Mouse (Mus musculus) layer of hippocampus, adult 2 months (tissue): ENCODE results near the gene Fut1. TPM values are rescaled to one million over a fixed set of nuclear protein-coding genes. Genes with fewer than 3 reads are reported as not detected.

Experiments
- DNase-seq, 2 experiments: peaks; one replicate each; pipeline ENCODE4 v3.0.0; 2022; ENCODE audit warnings: low spot score in 2 of 2
- H3K27ac ChIP-seq: fragments of 200-600 bp; 2 replicates; pipeline ENCODE4 v1.8.1; 2022
- H3K4me3 ChIP-seq: fragments of 200-600 bp; 2 replicates; pipeline ENCODE4 v1.8.1; 2022; ENCODE audit warnings: mild to moderate bottlenecking
- CTCF ChIP-seq: fragments of 200-600 bp; conservative IDR thresholded peaks from 2 replicates; pipeline ENCODE4 v1.8.1; 2022; ENCODE audit warnings: antibody characterized with exemption, mild to moderate bottlenecking, moderate library complexity
- total RNA-seq, 2 experiments: library from RNA; stranded (reverse); gene quantifications; 2 replicates each; pipeline ENCODE4 v1.2.3; 2021

The Fut1 gene
- total RNA-seq, 2 experiments from 2014 or later = not detected

DNA sequence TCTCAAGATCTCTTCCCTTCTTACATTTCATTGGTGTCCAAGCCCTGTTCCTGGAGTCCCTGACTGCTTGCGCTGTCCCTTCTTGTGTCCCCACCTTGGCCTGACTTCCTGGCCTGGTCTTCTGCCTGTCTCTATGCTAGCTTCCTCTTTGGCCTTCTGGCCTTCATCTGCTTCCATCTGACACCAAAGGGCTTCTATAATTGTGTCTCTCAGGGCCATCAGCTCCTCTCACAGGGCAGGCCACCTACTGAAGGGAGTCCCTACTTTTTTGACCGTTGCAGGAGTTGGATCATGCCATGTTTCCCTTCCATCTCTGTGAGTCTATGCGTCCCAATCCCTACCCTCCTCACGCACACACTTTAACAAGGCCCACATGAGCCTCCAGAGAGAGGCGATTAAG, 27.2 kb upstream of the Fut1 start:
- peak overlapping the region; percentile 87 for H3K27ac ChIP-seq
- TF ChIP-seq CTCF = no peak
- peak overlapping the region; percentile 49; the same call in 1 of the 2 replicates for H3K4me3 ChIP-seq

GRCm38 (mm10) chr7:45590874-45591273, 26.2 kb upstream of the Fut1 start:
- DNase-seq = no peak
- Histone ChIP-seq H3K4me3 (no peak overlapping the region), H3K27ac (no peak overlapping the region)
- TF ChIP-seq CTCF = peak; percentile 78

More for the DNA sequence above, 27.2 kb upstream of the Fut1 start:
- DNase-seq = no peak

DNA sequence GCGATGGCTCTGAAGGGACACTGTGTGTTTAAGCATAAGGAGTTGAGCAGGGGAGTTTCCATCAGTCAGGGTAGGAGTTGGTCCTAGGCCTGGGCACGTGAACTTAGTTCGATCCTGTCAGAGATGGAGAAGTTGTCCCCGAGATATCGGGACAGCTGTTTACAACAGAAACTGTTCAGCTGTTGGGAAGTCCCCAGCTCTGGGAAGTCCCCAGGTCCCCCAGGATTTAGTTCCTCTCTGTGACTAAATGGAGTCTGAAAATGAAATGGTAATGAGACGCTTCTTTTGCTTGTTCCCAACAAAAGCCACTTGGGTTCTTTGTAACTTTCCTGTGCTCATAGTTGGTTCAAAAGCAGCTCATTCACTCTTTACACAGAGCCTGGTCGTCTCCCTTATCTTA, 25.2 kb upstream of the Fut1 start:
- TF ChIP-seq CTCF = no peak
- no peak for DNase-seq
- Histone ChIP-seq H3K27ac (no peak overlapping the region), H3K4me3 (no peak overlapping the region)

DNA sequence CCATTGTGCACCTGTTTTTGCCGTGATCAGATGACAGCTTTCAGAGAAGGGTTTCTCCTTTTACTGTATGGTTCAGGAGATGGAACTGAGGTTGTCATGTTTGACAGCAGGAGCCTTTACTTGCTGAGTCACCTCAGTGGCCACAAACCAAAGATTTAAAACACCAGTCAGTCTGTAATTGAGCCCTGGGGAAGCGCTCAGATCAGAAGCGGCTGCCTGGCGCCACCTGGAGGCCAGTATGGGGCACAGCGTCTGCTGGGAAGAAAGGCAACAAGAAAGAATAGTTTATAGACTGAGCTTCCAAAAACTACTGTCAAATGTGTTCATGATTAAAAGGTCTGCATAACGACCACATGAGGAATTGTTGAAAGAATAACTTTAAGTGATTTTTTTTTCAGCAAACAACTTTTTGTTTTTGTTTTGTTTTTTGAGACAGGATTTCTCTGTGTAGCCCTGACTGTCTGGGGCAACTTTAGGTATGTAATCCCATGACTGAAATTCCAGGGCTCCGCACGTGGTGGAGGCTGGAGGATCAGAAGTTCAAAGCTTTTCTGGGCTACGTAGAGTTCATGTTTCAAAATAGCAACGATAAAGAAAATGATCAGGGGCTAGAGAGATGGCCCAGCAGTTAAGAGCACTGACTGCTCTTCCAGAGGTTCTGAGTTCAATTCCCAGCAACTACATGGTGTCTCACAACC, 23.8 kb upstream of the Fut1 start:
- peak; percentile 61 to 79 for DNase-seq

DNA sequence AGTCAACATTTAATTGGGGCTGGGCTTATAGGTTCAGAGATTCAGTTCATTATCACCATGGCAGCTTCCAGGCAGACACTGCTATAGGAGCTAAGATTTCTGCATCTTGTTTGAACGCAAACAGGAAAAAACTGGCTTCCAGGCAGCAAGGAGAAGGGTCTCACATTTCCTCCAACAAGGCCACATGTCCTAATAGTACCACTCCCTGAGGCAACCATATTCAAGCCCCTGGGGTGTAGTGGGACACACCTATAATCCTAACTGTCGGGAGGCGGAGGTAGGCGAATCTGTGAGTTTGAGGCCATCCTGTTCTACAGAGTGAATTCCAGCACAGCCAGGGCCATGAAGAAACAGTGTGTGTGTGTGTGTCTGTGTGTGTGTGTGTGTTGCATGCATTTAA, 21.9 kb upstream of the Fut1 start:
- no peak for DNase-seq
- H3K27ac ChIP-seq = no peak overlapping the region
- TF ChIP-seq CTCF = no peak
- H3K4me3 ChIP-seq = no peak overlapping the region

More for the DNA sequence above, 23.8 kb upstream of the Fut1 start:
- no peak overlapping the region for H3K27ac ChIP-seq
- H3K4me3 ChIP-seq = no peak overlapping the region
- TF ChIP-seq CTCF = peak; percentile 99

DNA sequence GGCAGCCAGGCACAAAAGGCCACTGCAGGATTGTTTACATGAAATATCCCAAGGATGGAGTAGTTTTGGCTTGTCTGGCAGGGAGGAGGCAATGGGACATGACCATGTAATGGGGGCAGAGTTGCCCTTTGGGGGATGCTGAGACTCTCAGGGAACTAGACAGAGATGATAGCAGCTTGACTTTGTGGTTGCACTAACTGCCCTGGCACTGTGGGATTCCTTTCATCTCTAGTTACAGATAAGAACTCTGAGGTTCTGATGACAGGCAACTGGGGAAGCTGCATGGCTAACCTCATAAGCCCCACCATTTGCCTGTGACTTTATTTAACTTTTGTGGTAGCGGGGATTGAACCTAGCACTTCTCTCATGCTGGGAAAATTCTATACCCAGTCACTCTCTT, 21.0 kb upstream of the Fut1 start:
- no peak for TF ChIP-seq CTCF
- no peak overlapping the region for H3K4me3 ChIP-seq
- no peak overlapping the region for H3K27ac ChIP-seq
- no peak for DNase-seq

GRCm38 (mm10) chr7:45597013-45597412, 20.1 kb upstream of the Fut1 start:
- TF ChIP-seq CTCF = no peak
- Histone ChIP-seq H3K27ac (no peak overlapping the region), H3K4me3 (no peak overlapping the region)
- no peak for DNase-seq

DNA sequence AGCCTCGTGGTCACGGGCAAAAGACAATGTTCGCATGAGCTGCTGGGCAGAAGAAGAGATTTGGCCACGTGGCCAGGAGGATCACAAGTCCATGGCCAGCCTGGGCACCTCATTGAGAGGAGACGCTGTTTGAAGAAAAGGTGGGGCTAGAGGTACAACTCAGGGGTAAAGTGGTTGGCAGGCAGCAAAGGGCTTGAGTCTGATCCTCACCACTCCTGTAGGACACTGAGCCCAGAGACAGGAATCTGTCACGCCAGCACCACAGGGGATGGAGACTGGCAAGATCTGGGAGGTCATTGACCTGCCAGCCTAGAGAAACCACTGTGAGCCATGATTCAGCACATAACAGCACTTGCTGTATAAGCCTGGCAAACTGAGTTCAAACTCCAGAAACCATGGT, 19.6 kb upstream of the Fut1 start:
- no peak overlapping the region for H3K27ac ChIP-seq
- DNase-seq = no peak
- H3K4me3 ChIP-seq = no peak overlapping the region
- no peak for TF ChIP-seq CTCF

DNA sequence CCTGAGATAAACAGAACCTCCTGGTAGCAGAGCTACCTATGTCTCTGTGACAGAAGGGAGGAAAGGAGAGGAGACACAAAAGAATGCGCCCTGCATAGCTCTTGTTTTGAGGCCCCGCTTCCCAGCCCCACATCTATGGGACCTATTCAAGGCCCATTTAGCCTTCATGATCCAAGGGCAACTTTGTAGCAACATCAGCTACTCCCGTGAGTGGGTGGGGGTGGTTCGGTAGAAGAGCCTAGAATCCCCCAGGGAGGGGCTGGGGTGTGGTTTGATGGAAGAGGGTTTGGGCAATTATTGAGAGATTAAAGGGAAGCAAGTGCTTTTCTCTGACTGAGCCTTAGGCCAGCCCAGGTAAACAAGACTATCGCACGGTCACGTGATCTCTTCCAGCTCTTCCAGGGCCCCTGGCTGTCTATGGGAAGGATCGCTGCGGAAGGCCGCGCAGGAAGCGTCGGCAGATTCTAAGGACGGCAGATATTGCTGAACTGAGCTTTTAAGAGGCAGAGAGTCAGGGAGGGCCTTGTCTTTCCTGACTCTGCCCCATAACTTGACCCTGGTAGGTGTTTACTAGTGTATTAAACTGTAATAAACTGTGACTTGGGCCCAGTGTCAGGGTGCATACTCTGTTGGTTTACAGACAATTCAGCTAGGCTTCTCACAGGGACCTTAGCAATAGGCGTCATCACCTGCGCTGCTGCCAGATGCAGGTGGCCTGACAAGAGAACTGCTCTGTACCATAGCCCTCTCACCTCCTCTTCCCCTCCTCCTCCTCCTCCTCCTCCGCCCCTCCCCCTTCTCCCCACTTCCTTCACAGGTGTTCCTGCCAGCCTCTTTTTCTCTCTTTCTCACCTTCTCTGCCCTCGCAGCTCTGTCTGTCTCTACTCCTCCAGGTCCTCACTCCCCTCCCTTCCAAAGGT, 17.9 kb upstream of the Fut1 start:
- H3K4me3 ChIP-seq = no peak overlapping the region
- TF ChIP-seq CTCF = no peak
- DNase-seq = no peak
- no peak overlapping the region for H3K27ac ChIP-seq

- DNase-seq = no peak
- TF ChIP-seq CTCF = no peak
- Histone ChIP-seq H3K4me3 (no peak overlapping the region), H3K27ac (no peak overlapping the region)
Measured at GRCm38 (mm10) chr7:45605704-45606289, 11.3 kb upstream of the Fut1 start.

DNA sequence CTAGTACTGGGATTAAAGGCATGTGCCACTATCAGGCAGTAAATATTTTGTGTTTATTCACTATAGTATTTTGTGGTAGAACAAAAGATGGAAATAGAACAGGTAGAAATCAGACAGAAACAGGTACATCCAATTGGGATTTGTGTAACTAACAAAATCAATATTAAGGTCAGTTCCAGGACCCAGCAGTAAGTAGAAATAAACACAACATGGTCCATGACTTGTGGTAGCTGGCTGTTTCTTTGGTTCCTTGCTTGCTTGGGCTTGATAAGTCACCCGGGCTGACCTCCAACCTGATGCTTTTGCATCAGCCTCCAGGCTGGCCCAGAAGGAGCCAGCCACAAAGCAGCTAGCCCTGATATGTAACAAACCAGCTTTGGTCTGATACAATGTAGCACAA, 7.6 kb upstream of the Fut1 start:
- H3K27ac ChIP-seq = no peak overlapping the region
- DNase-seq = no peak
- no peak overlapping the region for H3K4me3 ChIP-seq
- TF ChIP-seq CTCF = no peak

DNA sequence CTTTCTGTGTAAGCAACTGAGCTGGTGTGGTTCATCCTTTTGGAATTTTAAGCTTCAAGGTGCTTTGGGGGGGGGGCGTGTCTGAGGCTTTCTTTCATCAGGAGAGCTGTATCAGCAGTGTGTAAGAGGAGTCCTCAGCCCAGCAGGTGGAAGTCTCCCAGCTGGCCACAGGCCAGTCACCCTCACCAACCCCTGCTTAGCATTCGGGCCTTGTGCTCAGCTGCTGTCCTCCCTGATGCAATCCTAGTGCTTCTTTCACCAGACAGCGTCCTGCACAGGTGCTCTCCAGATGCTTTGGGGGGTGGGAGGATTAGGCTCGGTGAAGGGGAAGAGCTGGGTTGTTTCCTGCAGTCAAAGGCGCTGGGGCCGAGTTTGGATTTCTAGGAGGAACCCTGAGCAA, 812 bp upstream of the Fut1 start:
- H3K27ac ChIP-seq = no peak overlapping the region
- TF ChIP-seq CTCF = no peak
- no peak for DNase-seq

DNA sequence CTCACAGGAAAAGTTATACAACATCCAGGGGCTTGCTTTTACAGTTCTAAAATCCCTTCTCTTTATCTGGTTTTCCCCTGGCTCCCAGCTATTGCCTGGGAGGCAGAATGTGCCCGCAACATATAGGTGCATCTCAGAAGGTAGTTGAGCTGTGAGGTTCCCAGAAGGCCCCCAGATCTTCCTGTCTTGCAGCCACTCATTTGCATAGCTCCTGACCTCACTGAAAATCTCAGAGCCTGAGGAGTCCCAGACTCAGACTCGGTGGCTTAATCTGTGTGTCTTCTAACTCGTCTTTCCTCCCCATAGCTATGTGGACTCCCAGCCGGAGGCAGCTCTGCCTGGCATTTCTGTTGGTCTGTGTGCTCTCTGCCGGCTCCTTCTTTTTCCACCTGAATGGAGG, 1.2 kb downstream of the Fut1 start:
- Histone ChIP-seq H3K4me3 (no peak overlapping the region), H3K27ac (no peak overlapping the region)
- no peak for TF ChIP-seq CTCF
- no peak for DNase-seq

More for the DNA sequence above, 812 bp upstream of the Fut1 start:
- no peak overlapping the region for H3K4me3 ChIP-seq
